Mouse (Mus musculus) adrenal gland, adult 2 months (tissue): ENCODE data around the gene Stac. TPM values are rescaled to one million over a fixed set of nuclear protein-coding genes. Genes with fewer than 3 reads are reported as not detected.

Experiments
- DNase-seq: peaks from one replicate; pipeline ENCODE4 v3.0.0; 2021
- polyA plus RNA-seq: library from polyadenylated mRNA; depleted of rRNA; stranded (reverse); fragments of >200 nt; gene quantifications from 2 replicates; pipeline ENCODE4 v1.2.3, GENCODE M21; 2012
- total RNA-seq, 2 experiments: library from RNA; stranded (reverse); gene quantifications; 2 replicates each; pipeline ENCODE4 v1.2.3; 2021

Gene Stac
- total and polyA plus RNA-seq, 3 experiments, result 5.0 to 9.7 (median 9.6) TPM

DNA sequence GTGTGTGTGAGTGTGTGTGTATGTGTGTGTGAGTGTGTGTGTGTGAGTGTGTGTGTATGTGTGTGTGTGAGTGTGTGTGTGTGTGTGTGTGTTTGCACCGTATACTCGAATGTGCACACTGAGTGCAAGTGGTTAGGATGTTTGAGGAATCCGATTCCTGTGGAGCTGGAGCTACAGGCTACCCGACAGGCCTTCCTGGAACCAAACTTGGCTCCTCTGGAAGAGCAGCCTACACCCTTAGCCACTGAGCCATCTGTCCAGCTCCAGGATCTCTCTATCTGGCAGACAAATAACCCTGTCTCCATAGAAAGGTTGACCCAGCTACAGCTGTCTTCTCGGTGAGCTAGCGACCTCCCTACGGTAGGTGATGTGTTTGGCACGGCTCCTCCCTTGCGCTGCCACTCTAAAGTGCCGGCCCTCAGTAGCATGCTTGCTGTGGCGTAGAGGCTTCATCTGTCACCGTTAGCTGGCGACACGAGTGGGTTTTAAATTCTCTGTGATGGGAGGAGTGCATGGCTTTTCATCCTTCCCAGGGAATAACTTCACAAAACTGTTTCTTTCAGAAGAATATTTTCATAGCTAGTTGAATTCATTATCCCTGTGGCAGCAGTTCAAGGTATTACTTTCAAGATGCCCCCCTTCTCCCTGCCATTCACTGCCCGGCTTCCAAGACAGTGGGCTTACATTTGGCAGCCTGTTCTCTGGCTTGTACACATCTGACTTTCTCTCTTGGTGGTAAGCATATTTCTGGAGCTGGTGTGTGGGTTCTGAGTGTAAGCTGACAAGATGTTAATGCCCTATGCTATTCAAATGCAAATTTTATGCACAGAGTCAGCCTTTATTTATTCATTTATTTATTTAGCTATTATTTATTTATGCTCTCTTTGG, 175.3 kb downstream of the Stac start:
- DNase-seq, result no peak
